Mouse (Mus musculus): ENCODE data around the gene Ifngr2.

DNA sequence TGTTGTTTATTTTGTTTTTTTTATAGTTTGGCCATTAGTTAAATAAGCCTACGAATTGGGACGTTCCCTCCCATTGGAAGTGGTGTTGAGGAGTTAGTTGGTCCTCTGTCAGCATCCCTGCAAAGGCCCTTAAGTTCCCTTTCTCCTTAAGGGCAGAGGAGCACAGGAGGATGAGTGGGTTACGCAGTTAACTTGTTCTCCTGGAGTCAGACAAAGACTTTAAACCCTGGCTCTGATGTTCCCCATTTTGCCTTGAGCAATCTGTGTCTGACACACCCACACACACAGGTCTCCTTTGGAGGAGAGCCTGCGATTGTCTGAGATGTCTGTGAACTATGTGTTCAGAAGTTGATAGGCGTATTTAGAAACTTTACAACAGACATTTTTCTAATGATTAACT, 1.1 kb downstream of the Ifngr2 start:
- TF ChIP-seq CTCF (IDR thresholded peaks at IDR 0.05; ENCODE audit: low read depth) (no peak), EP300 (IDR thresholded peaks at IDR 0.05; ENCODE audit: low read depth) (no peak)

Data from heart, postnatal 0 days (tissue).